ENCODE assay signal across 1 mouse cellular context in the genomic region with DNA sequence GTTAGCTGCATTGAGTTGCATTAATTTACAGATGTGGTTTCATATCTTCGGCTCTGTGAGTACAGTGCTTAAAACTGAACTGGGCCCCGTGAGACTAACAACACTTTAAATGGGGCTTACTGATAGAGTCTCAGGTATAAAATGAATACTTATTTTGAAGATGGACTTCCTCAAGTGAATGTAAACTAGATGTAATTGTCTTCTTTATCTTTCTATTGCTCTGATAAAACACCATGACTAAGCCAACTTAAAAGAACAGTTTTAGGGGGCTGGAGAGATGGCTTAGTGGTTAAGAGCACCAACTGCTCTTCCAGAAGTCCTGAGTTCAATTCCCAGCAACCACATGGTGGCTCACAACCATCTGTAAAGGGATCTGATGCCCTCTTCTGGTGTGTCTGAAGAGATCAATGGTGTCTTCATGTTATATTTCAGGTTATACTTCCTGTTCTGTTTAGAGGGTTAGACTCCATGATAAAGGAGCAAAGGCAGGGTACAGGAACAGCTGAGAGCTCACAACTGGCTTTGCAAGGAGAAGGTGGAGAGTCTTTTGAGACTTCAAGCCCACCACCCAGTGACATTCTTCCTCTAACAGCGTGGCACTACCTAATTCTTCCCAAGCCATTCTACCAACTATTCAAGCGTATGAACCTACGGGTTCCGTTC.
TF ChIP-seq lines count a peak whose summit lies in the region.

No protein-coding gene starts in this region.

TF ChIP-seq in MEL, 35 proteins besides CTCF, POLR2A, EP300 and RAD21 (continued from another document):
- TF ChIP-seq MYC (IDR thresholded peaks at IDR 0.05; ENCODE audit: low read depth, low read length) (0 out of 2 replicates have a peak, but pooled peaks have one; percentile 32), E2F4 (IDR thresholded peaks at IDR 0.05; ENCODE audit: borderline replicate concordance, low read depth, low read length) (no peak), ZC3H11A (IDR thresholded peaks at IDR 0.05; ENCODE audit: low read depth, low read length) (no peak), UBTF (IDR thresholded peaks at IDR 0.05; ENCODE audit: borderline replicate concordance, insufficient read depth, low read depth, low read length) (no peak), MAFK (IDR thresholded peaks at IDR 0.05; ENCODE audit: borderline replicate concordance, low read depth, low read length) (peak; percentile 74), NELFE (IDR thresholded peaks at IDR 0.05; ENCODE audit: low read depth, low read length) (no peak), ELF1 (IDR thresholded peaks at IDR 0.05; ENCODE audit: low read depth, low read length) (0 out of 2 replicates have a peak, but pooled peaks have one; percentile 26), ZMIZ1 (IDR thresholded peaks at IDR 0.05; ENCODE audit: low read depth, low read length) (no peak)
